Mouse (Mus musculus): ENCODE data around the gene Prtn3. TPM values are rescaled to one million over a fixed set of nuclear protein-coding genes. Genes with fewer than 3 reads are reported as not detected.

Gene Prtn3
- 1.6 and 1.8 TPM in 2 replicates for polyA plus RNA-seq (2012; rRNA removed)

GRCm38 (mm10) chr10:79874290-79874862 is at the start of gene Prtn3, which contains the start of gene Plppr3:
TSS of gene Prtn3 (plus strand) at chr10:79874476.
TSS of gene Plppr3 (minus strand) at chr10:79874634.
- DNase-seq (ENCODE audit: low read depth, low spot score) = no peak
- WGBS = 2% methylated on average over 53 of the region's 57 CpGs

- 75% methylated on average over 3 of the region's 3 CpGs for WGBS
- DNase-seq (ENCODE audit: low read depth, low spot score) = no peak
Observed at GRCm38 (mm10) chr10:79831583-79831982, 42.7 kb upstream of the Prtn3 start.

- DNase-seq (ENCODE audit: low read depth, low spot score) = no peak
- WGBS = 38% methylated on average over 7 of the region's 7 CpGs
Observed at GRCm38 (mm10) chr10:79832026-79832785, 42.1 kb upstream of the Prtn3 start.

- no peak for DNase-seq (ENCODE audit: low read depth, low spot score)
- WGBS = 41% methylated on average over 9 of the region's 9 CpGs
Observed at GRCm38 (mm10) chr10:79832786-79833181, 41.5 kb upstream of the Prtn3 start.

- WGBS = 14% methylated on average over 9 of the region's 9 CpGs
Observed at GRCm38 (mm10) chr10:79834769-79835398, 39.4 kb upstream of the Prtn3 start.

GRCm38 (mm10) chr10:79836918-79837317 is 37.4 kb upstream of the Prtn3 start:
- 94% methylated on average over 3 of the region's 3 CpGs for WGBS
- no peak for DNase-seq (ENCODE audit: low read depth, low spot score)

More at GRCm38 (mm10) chr10:79834769-79835398, 39.4 kb upstream of the Prtn3 start:
- DNase-seq (ENCODE audit: low read depth, low spot score) = no peak

- 32% methylated on average over 2 of the region's 2 CpGs for WGBS
- DNase-seq (ENCODE audit: low read depth, low spot score) = no peak
Observed at GRCm38 (mm10) chr10:79838151-79838550, 36.1 kb upstream of the Prtn3 start.

- 93% methylated on average over 3 of the region's 3 CpGs for WGBS
- no peak for DNase-seq (ENCODE audit: low read depth, low spot score)
Observed at GRCm38 (mm10) chr10:79840091-79840490, 34.2 kb upstream of the Prtn3 start.

GRCm38 (mm10) chr10:79840644-79841551 is 33.4 kb upstream of the Prtn3 start:
- no peak for DNase-seq (ENCODE audit: low read depth, low spot score)
- WGBS = 2% methylated on average over 24 of the region's 24 CpGs

- 62% methylated on average over 3 of the region's 3 CpGs for WGBS
- DNase-seq (ENCODE audit: low read depth, low spot score) = no peak
Observed at GRCm38 (mm10) chr10:79842322-79842721, 32.0 kb upstream of the Prtn3 start.

- 43% methylated on average over 6 of the region's 6 CpGs for WGBS
- DNase-seq (ENCODE audit: low read depth, low spot score) = no peak
Observed at GRCm38 (mm10) chr10:79843476-79843875, 30.8 kb upstream of the Prtn3 start.

GRCm38 (mm10) chr10:79846553-79846952 is 27.7 kb upstream of the Prtn3 start:
- no peak for DNase-seq (ENCODE audit: low read depth, low spot score)
- 71% methylated on average over 5 of the region's 5 CpGs for WGBS

- 75% methylated on average over 8 of the region's 8 CpGs for WGBS
- DNase-seq (ENCODE audit: low read depth, low spot score) = no peak
Observed at GRCm38 (mm10) chr10:79849941-79850628, 24.2 kb upstream of the Prtn3 start.

- 26% methylated on average over 3 of the region's 3 CpGs for WGBS
- no peak for DNase-seq (ENCODE audit: low read depth, low spot score)
Observed at GRCm38 (mm10) chr10:79851653-79852052, 22.6 kb upstream of the Prtn3 start.

GRCm38 (mm10) chr10:79852107-79852789 is 22.0 kb upstream of the Prtn3 start:
- DNase-seq (ENCODE audit: low read depth, low spot score) = no peak
- WGBS = 9% methylated on average over 9 of the region's 9 CpGs

- no peak for DNase-seq (ENCODE audit: low read depth, low spot score)
- 8% methylated on average over 8 of the region's 8 CpGs for WGBS
Observed at GRCm38 (mm10) chr10:79852827-79853226, 21.4 kb upstream of the Prtn3 start.

GRCm38 (mm10) chr10:79853392-79853791 is 20.9 kb upstream of the Prtn3 start:
- under 1% methylated on average over 15 of the region's 15 CpGs for WGBS
- DNase-seq (ENCODE audit: low read depth, low spot score) = no peak
